Mouse (Mus musculus) hematopoietic stem cell, adult 5-6 weeks (primary cell): ENCODE results near the gene Gm21663. TPM values are rescaled to one million over a fixed set of nuclear protein-coding genes. Genes with fewer than 3 reads are reported as not detected.
"Not testable (repeated sequence)": the region's sequence is repeated elsewhere in the genome, so short reads cannot be mapped to it uniquely, and the experiment has no call there.

Experiments used
- ATAC-seq, 2 experiments: fragments of 125-278 bp in 1 of 2; replicated peaks in 1 of 2; 2 replicates each; pipeline ENCODE4 v1.8.0; 2016 to 2017; ENCODE audit warnings: inconsistent platforms in 2 of 2, mild to moderate bottlenecking in 2 of 2, moderate number of reproducible peaks in 2 of 2, low read depth in 1 of 2, moderate TSS enrichment in 1 of 2; ENCODE audit not compliant: low FRiP score in 2 of 2, poor library complexity in 2 of 2, severe bottlenecking in 2 of 2, insufficient read depth in 1 of 2, low TSS enrichment in 1 of 2
- total RNA-seq: library from RNA; stranded (forward); fragments of 172-1452, 232-1000 nt; gene quantifications from 2 replicates; pipeline ENCODE4 v1.2.3, GENCODE M21; 2017

Gene Gm21663
- not detected in 2 replicates for total RNA-seq

DNA sequence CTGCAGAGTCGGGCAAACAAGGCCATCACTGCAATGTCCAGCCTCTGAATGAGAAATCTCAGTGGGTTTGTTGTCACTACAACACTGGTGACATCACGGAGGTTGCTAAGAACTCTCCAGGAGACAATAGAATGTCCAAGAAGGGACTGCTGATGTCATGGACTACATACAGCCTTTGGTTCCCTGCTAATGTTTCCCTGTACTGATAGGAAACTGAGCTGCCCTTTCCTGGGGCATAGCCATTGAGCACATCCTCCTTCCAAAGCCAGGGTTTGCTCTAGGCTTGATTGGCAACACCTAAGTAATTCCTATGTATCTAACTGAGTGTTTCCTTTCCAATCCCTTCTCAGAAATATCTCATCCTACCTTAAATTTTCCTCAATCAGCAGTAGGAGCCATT, at the start of gene Gm21663:
Gene Gm21663 (minus strand): TSS at position 101 of the 400 bp plus-strand sequence.
- not testable (repeated sequence) for ATAC-seq

- not testable (repeated sequence) for ATAC-seq
Observed at GRCm38 (mm10) chr5:25988550-25988949, 46.4 kb upstream of the Gm21663 start, which contains the start of gene Gm21698. Gm21698 (minus strand) TSS chr5:25988650.

GRCm38 (mm10) chr5:25972563-25972962, 30.4 kb upstream of the Gm21663 start, which contains the start of gene Gm21680:
Gm21680 (minus strand) TSS chr5:25972663.
- ATAC-seq = not testable (repeated sequence)

- ATAC-seq = not testable (repeated sequence)
Observed at GRCm38 (mm10) chr5:25957050-25957449, 14.9 kb upstream of the Gm21663 start.

GRCm38 (mm10) chr5:25956611-25957010, 14.4 kb upstream of the Gm21663 start:
- ATAC-seq = not testable (repeated sequence)

GRCm38 (mm10) chr5:25954317-25954716, 12.1 kb upstream of the Gm21663 start, which contains the start of gene Gm21671:
Gm21671 (minus strand) TSS chr5:25954417.
- ATAC-seq = not testable (repeated sequence)

- not testable (repeated sequence) for ATAC-seq
Observed at GRCm38 (mm10) chr5:25945391-25945790, 3.2 kb upstream of the Gm21663 start.

GRCm38 (mm10) chr5:25891321-25891720, 50.9 kb downstream of the Gm21663 start:
- no peak for ATAC-seq

GRCm38 (mm10) chr5:25889746-25890382, 52.3 kb downstream of the Gm21663 start:
- ATAC-seq = no peak

DNA sequence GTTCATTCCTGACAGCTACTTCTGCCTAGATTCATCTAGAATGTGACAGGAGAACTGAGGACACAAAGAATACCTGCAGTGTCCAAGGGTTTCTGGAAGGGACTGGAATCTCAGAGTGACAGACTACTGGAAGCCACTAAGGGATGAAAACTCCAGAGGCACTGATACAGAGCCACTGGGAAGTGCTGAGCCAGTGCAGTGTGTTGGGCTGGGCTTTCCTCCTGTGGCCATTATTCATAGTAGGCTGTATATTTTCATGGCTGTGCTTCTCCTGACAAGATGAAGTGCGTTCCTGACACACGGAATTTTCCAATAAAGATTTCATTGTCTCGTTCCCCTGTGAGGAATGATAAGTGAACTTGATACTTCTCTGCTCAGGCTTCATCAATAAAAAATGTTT, 55.5 kb downstream of the Gm21663 start:
- ATAC-seq = no peak

Other genes with a start within 250 kb of the Gm21663 start
- gene Xrcc2, start 236.6 kb downstream of the Gm21663 start, total RNA-seq = 14.1 and 19.5 TPM in 2 replicates
- 0.44 TPM in 1 of 2 replicates, not detected in the other for gene Actr3b, start 182.4 kb downstream of the Gm21663 start, total RNA-seq
- gene Gm21671, start 12.0 kb upstream of the Gm21663 start, total RNA-seq = not detected in 2 replicates
- not detected in 2 replicates for gene Gm21680, start 30.3 kb upstream of the Gm21663 start, total RNA-seq
- not detected in 2 replicates for gene Gm21698, start 46.3 kb upstream of the Gm21663 start, total RNA-seq
- not detected in 2 replicates for gene Gm1979, start 62.4 kb upstream of the Gm21663 start, total RNA-seq
- not detected in 2 replicates for gene Gm5862, start 80.5 kb upstream of the Gm21663 start, total RNA-seq
- not detected in 2 replicates for gene Speer4a, start 97.2 kb upstream of the Gm21663 start, total RNA-seq
- not detected in 2 replicates for gene Gm7347, start 116.2 kb upstream of the Gm21663 start, total RNA-seq
- gene Gm10471, start 146.9 kb upstream of the Gm21663 start, total RNA-seq = not detected in 2 replicates
- gene 5031410I06Rik, start 163.0 kb upstream of the Gm21663 start, total RNA-seq = not detected in 2 replicates
- not detected in 2 replicates for gene Gm10220, start 179.0 kb upstream of the Gm21663 start, total RNA-seq